Mouse (Mus musculus): ENCODE measurements at regions not wholly inside any gene's neighbourhood (a gene's known extent, or its start where the extent isn't known, plus 50 kb on each side); places are given as distances from the start of the nearest gene placed in this dataset.

GRCm38 (mm10) chr6:14147370-14147769 lies 276.1 kb upstream of the 2610001J05Rik start:
- Histone ChIP-seq H3K4me3 (no peak overlapping the region), H3K27ac (replicated peaks) (no peak overlapping the region), H3K9me3 (no peaks in the 10 kb centered on the region), H3K36me3 (replicated peaks) (no peaks in the 10 kb centered on the region), H3K4me1 (no peaks in the 10 kb centered on the region), H3K27me3 (replicated peaks; ENCODE audit: low read depth, poor library complexity, severe bottlenecking) (no peaks in the 10 kb centered on the region)
- no peak for DNase-seq (ENCODE audit: low spot score)

- Histone ChIP-seq H3K27ac (replicated peaks) (no peak overlapping the region), H3K4me1 (no peaks in the 10 kb centered on the region), H3K9me3 (no peaks in the 10 kb centered on the region), H3K36me3 (replicated peaks) (no peaks in the 10 kb centered on the region), H3K27me3 (replicated peaks; ENCODE audit: low read depth, poor library complexity, severe bottlenecking) (no peaks in the 10 kb centered on the region), H3K4me3 (no peak overlapping the region)
- 85% methylated on average over 4 of the region's 4 CpGs for WGBS
- DNase-seq (ENCODE audit: low spot score), result no peak
These were observed 275.1 kb upstream of the 2610001J05Rik start for GRCm38 (mm10) chr6:14146394-14146793.

GRCm38 (mm10) chr6:14142107-14142751 lies 270.9 kb upstream of the 2610001J05Rik start:
- H3K27me3 ChIP-seq (replicated peaks; ENCODE audit: low read depth, poor library complexity, severe bottlenecking), result no peaks in the 10 kb centered on the region
- H3K4me3 ChIP-seq, result no peak overlapping the region
- 86% methylated on average over 8 of the region's 8 CpGs for WGBS
- no peaks in the 10 kb centered on the region for H3K36me3 ChIP-seq (replicated peaks)
- no peaks in the 10 kb centered on the region for H3K4me1 ChIP-seq
- DNase-seq (ENCODE audit: low spot score), result no peak
- no peaks in the 10 kb centered on the region for H3K9me3 ChIP-seq
- no peak overlapping the region for H3K27ac ChIP-seq (replicated peaks)

GRCm38 (mm10) chr6:14130392-14131144 lies 259.2 kb upstream of the 2610001J05Rik start:
- WGBS, result 93% methylated on average over 1 of the region's 1 CpGs
- DNase-seq (ENCODE audit: low spot score), result no peak

GRCm38 (mm10) chr6:14129394-14129793 lies 258.1 kb upstream of the 2610001J05Rik start:
- DNase-seq (ENCODE audit: low spot score), result no peak
- Histone ChIP-seq H3K27ac (replicated peaks) (no peak overlapping the region), H3K36me3 (replicated peaks) (no peaks in the 10 kb centered on the region), H3K4me1 (no peaks in the 10 kb centered on the region), H3K27me3 (replicated peaks; ENCODE audit: low read depth, poor library complexity, severe bottlenecking) (no peaks in the 10 kb centered on the region), H3K9me3 (no peaks in the 10 kb centered on the region), H3K4me3 (no peak overlapping the region)

More at GRCm38 (mm10) chr6:14130392-14131144, 259.2 kb upstream of the 2610001J05Rik start:
- Histone ChIP-seq H3K4me3 (no peak overlapping the region), H3K36me3 (replicated peaks) (no peaks in the 10 kb centered on the region), H3K27ac (replicated peaks) (no peak overlapping the region), H3K27me3 (replicated peaks; ENCODE audit: low read depth, poor library complexity, severe bottlenecking) (no peaks in the 10 kb centered on the region), H3K4me1 (no peaks in the 10 kb centered on the region), H3K9me3 (no peaks in the 10 kb centered on the region)

GRCm38 (mm10) chr6:14122311-14122710 lies 251.0 kb upstream of the 2610001J05Rik start:
- Histone ChIP-seq H3K9me3 (no peaks in the 10 kb centered on the region), H3K4me1 (no peaks in the 10 kb centered on the region), H3K27me3 (replicated peaks; ENCODE audit: low read depth, poor library complexity, severe bottlenecking) (no peaks in the 10 kb centered on the region), H3K36me3 (replicated peaks) (no peaks in the 10 kb centered on the region), H3K27ac (replicated peaks) (no peak overlapping the region), H3K4me3 (no peak overlapping the region)
- 91% methylated on average over 3 of the region's 3 CpGs for WGBS
- no peak for DNase-seq (ENCODE audit: low spot score)

GRCm38 (mm10) chr6:14121479-14121878 lies 250.2 kb upstream of the 2610001J05Rik start:
- Histone ChIP-seq H3K4me3 (no peak overlapping the region), H3K4me1 (no peaks in the 10 kb centered on the region), H3K27ac (replicated peaks) (no peak overlapping the region), H3K27me3 (replicated peaks; ENCODE audit: low read depth, poor library complexity, severe bottlenecking) (no peaks in the 10 kb centered on the region), H3K36me3 (replicated peaks) (no peaks in the 10 kb centered on the region), H3K9me3 (no peaks in the 10 kb centered on the region)
- 90% methylated on average over 5 of the region's 5 CpGs for WGBS
- no peak for DNase-seq (ENCODE audit: low spot score)

- 62% methylated on average over 1 of the region's 1 CpGs for WGBS
- H3K27ac ChIP-seq (replicated peaks), result no peak overlapping the region
- no peaks in the 10 kb centered on the region for H3K4me1 ChIP-seq
- H3K36me3 ChIP-seq (replicated peaks), result no peaks in the 10 kb centered on the region
- H3K9me3 ChIP-seq, result no peaks in the 10 kb centered on the region
- no peak overlapping the region for H3K4me3 ChIP-seq
- DNase-seq (ENCODE audit: low spot score), result no peak
- no peaks in the 10 kb centered on the region for H3K27me3 ChIP-seq (replicated peaks; ENCODE audit: low read depth, poor library complexity, severe bottlenecking)
These were observed 223.6 kb upstream of the 2610001J05Rik start for GRCm38 (mm10) chr6:14094907-14095306.

GRCm38 (mm10) chr6:14081884-14082283 lies 210.6 kb upstream of the 2610001J05Rik start:
- Histone ChIP-seq H3K27me3 (replicated peaks; ENCODE audit: low read depth, poor library complexity, severe bottlenecking) (no peaks in the 10 kb centered on the region), H3K27ac (replicated peaks) (no peak overlapping the region), H3K9me3 (no peaks in the 10 kb centered on the region), H3K4me1 (no peaks in the 10 kb centered on the region), H3K4me3 (no peak overlapping the region), H3K36me3 (replicated peaks) (no peaks in the 10 kb centered on the region)
- no peak for DNase-seq (ENCODE audit: low spot score)
- WGBS, result 62% methylated on average over 1 of the region's 1 CpGs

GRCm38 (mm10) chr6:14063735-14064134 lies 192.4 kb upstream of the 2610001J05Rik start:
- H3K27ac ChIP-seq (replicated peaks), result no peak overlapping the region
- H3K36me3 ChIP-seq (replicated peaks), result no peaks in the 10 kb centered on the region
- H3K4me1 ChIP-seq, result no peaks in the 10 kb centered on the region
- no peaks in the 10 kb centered on the region for H3K9me3 ChIP-seq
- 81% methylated on average over 2 of the region's 2 CpGs for WGBS
- no peak overlapping the region for H3K4me3 ChIP-seq
- no peaks in the 10 kb centered on the region for H3K27me3 ChIP-seq (replicated peaks; ENCODE audit: low read depth, poor library complexity, severe bottlenecking)
- no peak for DNase-seq (ENCODE audit: low spot score)

- 86% methylated on average over 5 of the region's 5 CpGs for WGBS
- Histone ChIP-seq H3K4me3 (no peak overlapping the region), H3K27me3 (replicated peaks; ENCODE audit: low read depth, poor library complexity, severe bottlenecking) (no peaks in the 10 kb centered on the region)
These were observed 175.2 kb upstream of the 2610001J05Rik start for GRCm38 (mm10) chr6:14046560-14046959.

GRCm38 (mm10) chr6:14044654-14045053 lies 173.3 kb upstream of the 2610001J05Rik start:
- Histone ChIP-seq H3K27ac (replicated peaks) (no peak overlapping the region), H3K9me3 (no peaks in the 10 kb centered on the region), H3K4me3 (no peak overlapping the region), H3K36me3 (replicated peaks) (no peaks in the 10 kb centered on the region), H3K27me3 (replicated peaks; ENCODE audit: low read depth, poor library complexity, severe bottlenecking) (no peaks in the 10 kb centered on the region), H3K4me1 (no peaks in the 10 kb centered on the region)
- WGBS, result 82% methylated on average over 3 of the region's 3 CpGs
- no peak for DNase-seq (ENCODE audit: low spot score)

More at GRCm38 (mm10) chr6:14046560-14046959, 175.2 kb upstream of the 2610001J05Rik start:
- no peak overlapping the region for H3K27ac ChIP-seq (replicated peaks)
- H3K4me1 ChIP-seq, result no peaks in the 10 kb centered on the region
- H3K9me3 ChIP-seq, result no peaks in the 10 kb centered on the region
- DNase-seq (ENCODE audit: low spot score), result no peak
- no peaks in the 10 kb centered on the region for H3K36me3 ChIP-seq (replicated peaks)

- Histone ChIP-seq H3K36me3 (replicated peaks) (no peaks in the 10 kb centered on the region), H3K4me3 (no peak overlapping the region), H3K27me3 (replicated peaks; ENCODE audit: low read depth, poor library complexity, severe bottlenecking) (no peaks in the 10 kb centered on the region), H3K4me1 (no peaks in the 10 kb centered on the region), H3K27ac (replicated peaks) (no peak overlapping the region), H3K9me3 (no peaks in the 10 kb centered on the region)
- DNase-seq (ENCODE audit: low spot score), result no peak
- WGBS, result 56% methylated on average over 2 of the region's 2 CpGs
These were observed 154.6 kb upstream of the 2610001J05Rik start for GRCm38 (mm10) chr6:14025898-14026297.

Measured in embryonic facial prominence, embryonic 10.5 days (tissue).